Mouse (Mus musculus) left cerebral cortex, postnatal 25 days (tissue): ENCODE data around the gene Samd5. TPM values are rescaled to one million over a fixed set of nuclear protein-coding genes. Genes with fewer than 3 reads are reported as not detected.

Experiments used
- DNase-seq, 2 experiments: peaks; one replicate each; pipeline ENCODE4 v3.0.0; 2022; ENCODE audit warnings: low spot score in 2 of 2, mixed read lengths in 1 of 2
- intact Hi-C: fragments of 180-260 bp; cut with DNase I; formaldehyde crosslinking; loops from one replicate; pipeline ENCODE4 v1.15.1; 2025
- total RNA-seq, 2 experiments: library from RNA; stranded (reverse); gene quantifications; 2 replicates each; pipeline ENCODE4 v1.2.3; 2021

Gene Samd5
- total RNA-seq, 2 experiments from 2014 or later = 10.0 to 10.6 TPM

- intact Hi-C loops = no loop called here
- no peak for DNase-seq
Measured at GRCm38 (mm10) chr10:9594666-9595065, 80.3 kb downstream of the Samd5 start.

DNA sequence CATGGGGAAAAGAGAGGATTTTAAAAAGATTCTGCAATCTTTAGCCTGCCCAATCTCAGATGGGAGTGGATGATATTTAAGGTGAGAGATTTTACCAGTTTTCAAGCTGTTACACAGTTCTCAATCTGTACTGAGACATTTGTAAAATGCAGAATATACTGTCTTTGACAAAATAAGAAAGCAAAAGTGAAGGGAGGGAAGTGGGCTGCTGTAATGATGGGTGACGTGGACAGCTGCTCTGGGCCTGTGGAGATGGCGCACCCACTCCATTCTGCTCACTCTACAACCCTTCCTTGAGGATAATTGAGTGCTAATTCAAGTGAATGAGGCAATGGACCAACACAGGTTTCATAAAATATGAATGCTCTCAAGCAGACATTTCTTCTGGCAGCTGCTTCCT, 84.4 kb downstream of the Samd5 start:
- intact Hi-C loops = no loop called here
- peak; percentile 11 to 80 for DNase-seq

DNA sequence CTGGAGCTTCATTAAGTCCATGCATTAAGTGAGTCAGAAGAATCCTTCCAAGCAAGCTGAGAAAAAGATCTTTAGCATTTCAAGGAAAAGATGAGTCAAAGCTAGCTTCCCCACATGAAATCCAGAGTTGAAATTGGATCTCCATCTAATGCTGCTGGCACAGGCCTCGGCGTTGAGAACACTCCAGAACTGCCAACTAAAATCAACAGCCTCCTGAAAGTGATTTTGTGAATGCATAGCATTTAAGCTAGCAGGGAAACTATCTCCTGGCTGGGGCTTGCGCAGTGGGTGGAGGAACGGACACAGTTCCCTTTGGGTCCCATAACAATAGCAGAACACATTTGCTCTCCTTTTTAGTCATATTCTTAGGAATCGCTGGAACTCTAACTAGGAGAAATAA, 88.7 kb downstream of the Samd5 start:
- DNase-seq = peak; percentile 54 to 95
- intact Hi-C loops = loop anchor here (5.0 kb wide), 1 partner anchor 56 kb away; no protein-coding TSS in a partner anchor

DNA sequence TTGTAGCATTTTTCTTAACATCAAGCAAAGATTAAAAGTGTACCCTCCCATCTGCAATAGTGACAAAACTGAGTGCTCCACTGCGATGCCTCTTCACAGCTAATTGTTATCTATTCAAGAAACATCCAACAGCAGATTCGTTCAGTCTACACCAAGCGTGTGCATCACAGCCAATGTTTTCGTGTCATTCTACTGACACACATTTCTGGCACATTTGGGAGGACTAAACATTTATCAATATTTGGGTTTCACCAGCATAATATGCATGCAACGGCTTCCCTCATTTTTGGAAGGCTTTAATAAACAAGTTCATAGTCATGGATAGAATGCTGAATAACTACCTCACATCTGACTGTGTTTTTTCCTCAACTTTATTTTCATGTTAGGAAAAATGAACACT, 95.6 kb downstream of the Samd5 start:
- DNase-seq = no peak
- intact Hi-C loops = no loop called here

DNA sequence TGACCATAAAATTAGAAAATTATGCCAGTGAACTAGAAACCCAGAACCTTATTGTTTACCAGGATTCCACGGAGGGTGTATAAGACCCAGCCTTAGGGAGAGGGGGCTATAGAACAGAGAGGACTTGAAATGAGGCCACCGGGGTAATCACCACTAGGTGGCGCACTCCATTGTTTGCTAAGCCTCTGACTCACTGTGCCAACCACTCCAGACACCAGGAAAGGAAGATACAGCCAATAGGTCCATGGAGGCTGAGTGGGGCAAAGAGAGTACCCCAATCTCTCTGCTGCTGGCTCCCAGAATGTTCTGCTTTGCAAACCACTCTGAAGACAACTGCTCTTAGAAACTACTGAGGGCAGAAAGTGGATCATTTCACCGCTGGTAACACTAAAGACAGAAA, 99.4 kb downstream of the Samd5 start:
- intact Hi-C loops = loop anchor here (1.0 kb wide), 1 partner anchor 100 kb away; the partner anchor contains the start of gene Samd5
- peak; percentile 43 to 47 for DNase-seq

DNA sequence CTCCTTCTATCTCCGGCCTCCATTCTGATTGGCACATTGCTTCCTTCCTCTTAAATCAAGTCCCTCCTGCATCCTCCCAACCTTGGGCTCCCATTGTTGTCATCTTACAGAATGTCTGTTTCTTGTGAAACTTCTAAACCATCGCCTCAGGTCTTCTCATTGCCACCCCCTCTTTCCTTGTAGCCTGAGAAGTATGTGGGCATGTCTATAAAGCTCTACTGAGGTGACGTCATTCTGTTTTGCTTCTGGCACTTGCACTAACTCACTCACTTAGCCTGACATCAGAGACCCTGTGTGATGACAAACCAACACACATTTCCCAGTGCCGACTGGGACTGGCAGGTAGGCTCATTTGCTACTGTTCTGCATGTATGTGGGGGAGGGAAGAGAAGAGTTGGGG, 100.9 kb downstream of the Samd5 start:
- DNase-seq = peak in 1 of 2 experiments; percentile 28
- intact Hi-C loops = no loop called here

Other genes starting within 250 kb of the Samd5 start
- gene Stxbp5, start 225.9 kb upstream of the Samd5 start, total RNA-seq = 100 to 1,000 TPM; 102 to 116 TPM